Mouse (Mus musculus) intestine, embryonic 16.5 days (tissue): Measurements from ENCODE around the gene Cntn5. TPM values are rescaled to one million over a fixed set of nuclear protein-coding genes. Genes with fewer than 3 reads are reported as not detected.

Experiments used
- ATAC-seq: fragments of 200-750 bp; cut with Nextera tagmentation; 2 replicates; pipeline ENCODE4 v1.8.0; 2017; ENCODE audit warnings: moderate TSS enrichment, moderate library complexity
- H3K27ac ChIP-seq: fragments of 300-500 bp; sonication (generic); 2 replicates; pipeline ENCODE4 v1.5.1; 2014; ENCODE audit warnings: mild to moderate bottlenecking, low read length
- H3K27me3 ChIP-seq: fragments of 300-500 bp; sonication (generic); replicated peaks from 2 replicates; pipeline ENCODE4 v1.6.1; 2014; ENCODE audit warnings: low read length, control low read depth, mixed read lengths; ENCODE audit not compliant: control insufficient read depth, insufficient read depth
- H3K36me3 ChIP-seq: fragments of 300-500 bp; sonication (generic); 2 replicates; pipeline ENCODE4 v1.6.1; 2014; ENCODE audit warnings: low read length, control low read depth; ENCODE audit not compliant: control insufficient read depth, insufficient read depth
- H3K4me1 ChIP-seq: fragments of 300-500 bp; sonication (generic); 2 replicates; pipeline ENCODE4 v1.6.1; 2014; ENCODE audit warnings: low read length, control low read depth, mixed read lengths; ENCODE audit not compliant: control insufficient read depth, insufficient read depth
- H3K4me2 ChIP-seq: fragments of 300-500 bp; sonication (generic); 2 replicates; pipeline ENCODE4 v1.6.1; 2014; ENCODE audit warnings: low read depth, low read length, control low read depth
- H3K4me3 ChIP-seq: fragments of 300-500 bp; sonication (generic); 2 replicates; pipeline ENCODE4 v1.5.1; 2014; ENCODE audit warnings: mild to moderate bottlenecking, low read length
- H3K9ac ChIP-seq: fragments of 300-500 bp; sonication (generic); 2 replicates; pipeline ENCODE4 v1.6.1; 2014; ENCODE audit warnings: low read depth, low read length
- H3K9me3 ChIP-seq: fragments of 300-500 bp; sonication (generic); 2 replicates; pipeline ENCODE4 v1.6.1; 2016; ENCODE audit warnings: low read length, control low read depth; ENCODE audit not compliant: control insufficient read depth
- WGBS: fragments of 180-500 bp; shearing (Covaris S2); extraction: QIAGEN DNeasy Blood & Tissue Kit; methylation state at CpG from one replicate; pipeline ENCODE4 v1.1.7; 2014; 5-methylcytosine and 5-hydroxymethylcytosine counted together
- polyA plus RNA-seq: library from polyadenylated mRNA; unstranded; fragments of >200 nt; fragmentation: Nextera tagmentation; extraction: Ambion mirVana; gene quantifications from 2 replicates; pipeline ENCODE4 v1.2.1, GENCODE M21; 2015

Gene Cntn5
- polyA plus RNA-seq, 1 experiment from 2014 or later, result 0.40 TPM

- no peak overlapping the region for H3K9ac ChIP-seq
- no peak overlapping the region for H3K4me2 ChIP-seq
- no peaks in the 10 kb centered on the region for H3K4me1 ChIP-seq
- H3K27me3 ChIP-seq, result no peaks in the 10 kb centered on the region
- no peaks in the 10 kb centered on the region for H3K36me3 ChIP-seq
- ATAC-seq, result no peak
- H3K27ac ChIP-seq, result no peak overlapping the region
- no peaks in the 10 kb centered on the region for H3K9me3 ChIP-seq
- 56% methylated on average over 2 of the region's 2 CpGs for WGBS
- no peak overlapping the region for H3K4me3 ChIP-seq
Measured at GRCm38 (mm10) chr9:10229716-10230115, 674.9 kb downstream of the Cntn5 start.

GRCm38 (mm10) chr9:10226013-10226412 is 678.6 kb downstream of the Cntn5 start:
- no peak for ATAC-seq
- Histone ChIP-seq H3K27me3 (no peaks in the 10 kb centered on the region), H3K4me2 (no peak overlapping the region), H3K4me3 (no peak overlapping the region), H3K9ac (no peak overlapping the region), H3K36me3 (no peaks in the 10 kb centered on the region), H3K4me1 (no peaks in the 10 kb centered on the region), H3K27ac (no peak overlapping the region), H3K9me3 (no peaks in the 10 kb centered on the region)
- 76% methylated on average over 2 of the region's 2 CpGs for WGBS

- Histone ChIP-seq H3K9me3 (no peaks in the 10 kb centered on the region), H3K27me3 (no peaks in the 10 kb centered on the region), H3K27ac (no peak overlapping the region), H3K9ac (no peak overlapping the region), H3K36me3 (no peaks in the 10 kb centered on the region), H3K4me2 (no peak overlapping the region), H3K4me3 (no peak overlapping the region), H3K4me1 (no peaks in the 10 kb centered on the region)
- no peak for ATAC-seq
Measured at GRCm38 (mm10) chr9:10186063-10186462, 718.5 kb downstream of the Cntn5 start.

- ATAC-seq, result no peak
- Histone ChIP-seq H3K27ac (no peak overlapping the region), H3K4me2 (no peak overlapping the region), H3K4me1 (no peaks in the 10 kb centered on the region), H3K36me3 (no peaks in the 10 kb centered on the region), H3K27me3 (no peaks in the 10 kb centered on the region), H3K9ac (no peak overlapping the region), H3K4me3 (no peak overlapping the region), H3K9me3 (no peaks in the 10 kb centered on the region)
- WGBS, result 91% methylated on average over 3 of the region's 3 CpGs
Measured at GRCm38 (mm10) chr9:10170526-10170925, 734.0 kb downstream of the Cntn5 start.

GRCm38 (mm10) chr9:10121350-10122057 is 783.1 kb downstream of the Cntn5 start:
- Histone ChIP-seq H3K4me2 (no peak overlapping the region), H3K9me3 (no peaks in the 10 kb centered on the region), H3K9ac (no peak overlapping the region), H3K36me3 (no peaks in the 10 kb centered on the region), H3K27ac (no peak overlapping the region), H3K27me3 (no peaks in the 10 kb centered on the region), H3K4me1 (no peaks in the 10 kb centered on the region), H3K4me3 (no peak overlapping the region)
- WGBS, result 57% methylated on average over 1 of the region's 1 CpGs
- ATAC-seq, result no peak

- no peak overlapping the region for H3K9ac ChIP-seq
- H3K27ac ChIP-seq, result no peak overlapping the region
- H3K27me3 ChIP-seq, result no peaks in the 10 kb centered on the region
- H3K4me2 ChIP-seq, result no peak overlapping the region
- no peaks in the 10 kb centered on the region for H3K9me3 ChIP-seq
- no peaks in the 10 kb centered on the region for H3K36me3 ChIP-seq
- H3K4me3 ChIP-seq, result no peak overlapping the region
- 75% methylated on average over 1 of the region's 1 CpGs for WGBS
- ATAC-seq, result no peak
- no peaks in the 10 kb centered on the region for H3K4me1 ChIP-seq
Measured at GRCm38 (mm10) chr9:10116581-10116980, 788.0 kb downstream of the Cntn5 start.

- no peak for ATAC-seq
- Histone ChIP-seq H3K4me3 (no peak overlapping the region), H3K9ac (no peak overlapping the region), H3K4me2 (no peak overlapping the region), H3K27me3 (no peaks in the 10 kb centered on the region), H3K9me3 (no peaks in the 10 kb centered on the region), H3K36me3 (no peaks in the 10 kb centered on the region), H3K27ac (no peak overlapping the region), H3K4me1 (no peaks in the 10 kb centered on the region)
- 92% methylated on average over 1 of the region's 1 CpGs for WGBS
Measured at GRCm38 (mm10) chr9:10109156-10109555, 795.4 kb downstream of the Cntn5 start.

GRCm38 (mm10) chr9:10107861-10108260 is 796.7 kb downstream of the Cntn5 start:
- no peaks in the 10 kb centered on the region for H3K36me3 ChIP-seq

GRCm38 (mm10) chr9:10101812-10102440 is 802.6 kb downstream of the Cntn5 start:
- no peaks in the 10 kb centered on the region for H3K4me1 ChIP-seq
- no peak overlapping the region for H3K27ac ChIP-seq
- H3K4me3 ChIP-seq, result no peak overlapping the region
- WGBS, result 44% methylated on average over 5 of the region's 5 CpGs
- no peak overlapping the region for H3K4me2 ChIP-seq
- no peaks in the 10 kb centered on the region for H3K36me3 ChIP-seq
- no peaks in the 10 kb centered on the region for H3K9me3 ChIP-seq
- no peak overlapping the region for H3K9ac ChIP-seq
- H3K27me3 ChIP-seq, result no peaks in the 10 kb centered on the region
- no peak for ATAC-seq

More at GRCm38 (mm10) chr9:10107861-10108260, 796.7 kb downstream of the Cntn5 start:
- Histone ChIP-seq H3K4me3 (no peak overlapping the region), H3K4me1 (no peaks in the 10 kb centered on the region), H3K4me2 (no peak overlapping the region), H3K9me3 (no peaks in the 10 kb centered on the region), H3K9ac (no peak overlapping the region), H3K27me3 (no peaks in the 10 kb centered on the region), H3K27ac (no peak overlapping the region)
- ATAC-seq, result no peak
- 86% methylated on average over 4 of the region's 4 CpGs for WGBS

GRCm38 (mm10) chr9:10076282-10076681 is 828.3 kb downstream of the Cntn5 start:
- no peak overlapping the region for H3K9ac ChIP-seq
- no peaks in the 10 kb centered on the region for H3K36me3 ChIP-seq
- no peak overlapping the region for H3K4me3 ChIP-seq
- no peaks in the 10 kb centered on the region for H3K9me3 ChIP-seq
- no peak overlapping the region for H3K4me2 ChIP-seq
- H3K27me3 ChIP-seq, result no peaks in the 10 kb centered on the region
- no peak overlapping the region for H3K27ac ChIP-seq
- no peaks in the 10 kb centered on the region for H3K4me1 ChIP-seq
- no peak for ATAC-seq
